Mouse (Mus musculus): ENCODE results near the gene Gm10477. TPM values are rescaled to one million over a fixed set of nuclear protein-coding genes. Genes with fewer than 3 reads are reported as not detected.
"Not testable (repeated sequence)": the region's sequence is repeated elsewhere in the genome, so short reads cannot be mapped to it uniquely, and the experiment has no call there.

Gene Gm10477
- not detected for total RNA-seq (2021)

DNA sequence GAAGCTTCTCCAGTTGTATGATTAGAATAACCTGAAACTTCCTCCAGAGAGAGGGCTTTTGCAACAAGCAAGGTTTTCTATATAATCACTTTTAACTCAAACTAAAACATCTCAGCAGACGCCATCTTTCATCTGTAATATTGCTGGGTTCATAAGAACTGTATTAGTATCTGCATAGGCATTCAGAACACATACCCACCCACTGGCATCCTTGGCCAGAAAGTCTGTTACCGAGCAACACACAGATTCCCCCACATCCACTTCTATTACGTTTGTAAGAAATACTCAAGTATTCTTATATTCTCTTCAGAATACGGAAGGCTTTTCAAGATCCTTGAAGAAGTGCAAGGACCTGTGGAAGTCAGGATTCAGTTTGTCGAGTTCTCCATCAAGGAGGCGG, at the start of gene Gm10477:
TSS of gene Gm10477 (plus strand) at position 301 of the 400 bp plus-strand sequence.
- intact Hi-C loops (cut with DNase I); DNase-seq (ENCODE audit: low spot score in 2 of 2): not testable (repeated sequence)

GRCm38 (mm10) chrX:56477553-56477952, 47.0 kb upstream of the Gm10477 start:
- DNase-seq (ENCODE audit: low spot score in 2 of 2): no peak
- intact Hi-C loops (cut with DNase I): no loop called here

GRCm38 (mm10) chrX:56481906-56482305, 42.6 kb upstream of the Gm10477 start:
- DNase-seq (ENCODE audit: low spot score in 2 of 2): no peak
- intact Hi-C loops (cut with DNase I): no loop called here

GRCm38 (mm10) chrX:56489758-56490157, 34.8 kb upstream of the Gm10477 start:
- peak; percentile 8 to 55 for DNase-seq (ENCODE audit: low spot score in 2 of 2)
- intact Hi-C loops (cut with DNase I): loop anchor here (1.0 kb wide), 1 partner anchor 62 kb away; no protein-coding TSS in a partner anchor

DNA sequence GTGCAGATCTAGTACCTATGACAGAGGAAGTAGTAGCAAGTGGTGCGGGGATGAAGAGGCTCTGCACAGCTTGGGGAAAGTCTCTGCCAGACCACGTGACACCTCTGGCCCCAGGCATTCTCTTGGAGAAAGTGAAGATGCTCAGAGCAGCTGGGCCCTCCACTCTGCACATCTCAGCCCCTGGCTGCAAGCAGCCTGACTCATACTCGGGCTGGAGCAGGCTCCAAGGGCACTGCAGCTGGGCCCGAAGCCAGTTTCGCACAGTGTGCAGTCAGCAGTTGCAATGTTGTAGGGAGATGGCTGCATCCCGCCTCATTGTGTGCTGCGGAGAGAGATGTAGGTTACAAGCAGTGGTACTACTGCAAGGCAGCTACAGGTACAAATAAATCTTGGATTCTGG, 27.3 kb upstream of the Gm10477 start:
- no peak for DNase-seq (ENCODE audit: low spot score in 2 of 2)

GRCm38 (mm10) chrX:56531266-56531665, 6.7 kb downstream of the Gm10477 start:
- intact Hi-C loops (cut with DNase I): no loop called here
- peak; percentile 18 to 23 for DNase-seq (ENCODE audit: low spot score in 2 of 2)

More for the DNA sequence above, 27.3 kb upstream of the Gm10477 start:
- intact Hi-C loops (cut with DNase I): no loop called here

DNA sequence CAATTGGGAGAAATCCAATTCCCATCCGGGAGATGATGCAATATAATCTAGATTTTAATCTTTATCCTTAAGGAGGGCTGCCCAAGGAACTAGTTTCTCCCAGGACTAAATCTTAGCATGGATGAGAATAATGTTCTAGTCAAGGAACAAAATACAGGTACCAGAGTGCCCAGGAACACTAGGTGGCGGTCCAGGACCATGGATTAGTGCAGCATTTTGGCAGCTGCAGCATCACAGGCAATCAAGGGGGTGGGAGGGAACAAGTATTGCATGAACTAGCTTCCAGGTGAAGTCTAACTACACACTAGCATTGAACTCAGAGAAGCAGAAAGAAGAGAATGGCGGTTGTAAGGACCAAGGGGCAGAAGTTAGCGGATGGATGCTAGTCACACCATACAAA, 12.6 kb downstream of the Gm10477 start:
- intact Hi-C loops (cut with DNase I): no loop called here
- peak in 1 of 2 experiments; percentile 10 for DNase-seq (ENCODE audit: low spot score in 2 of 2)

DNA sequence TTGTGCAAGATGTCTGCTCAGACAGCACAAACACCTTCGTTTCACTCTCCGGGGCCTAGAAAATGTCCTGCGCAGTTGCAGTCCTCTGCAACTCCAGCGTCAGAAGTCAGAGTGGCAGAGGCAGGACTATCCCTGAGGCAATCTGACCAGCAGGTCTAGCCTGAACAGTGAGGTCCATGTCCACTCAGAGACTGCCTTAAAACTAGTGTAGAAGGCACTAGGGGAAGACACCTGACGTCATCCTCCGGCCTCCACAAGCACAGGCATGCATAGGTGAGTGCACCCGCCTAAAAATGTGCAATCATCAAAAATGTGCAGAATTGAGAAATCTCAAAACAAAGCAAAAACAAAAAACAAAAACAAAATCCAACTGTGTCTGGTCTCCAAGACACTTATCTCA, 25.0 kb downstream of the Gm10477 start, which contains the start of gene Gm648:
TSS of gene Gm648 (minus strand) at position 101 of the 400 bp plus-strand sequence.
- no peak for DNase-seq (ENCODE audit: low spot score in 2 of 2)
- intact Hi-C loops (cut with DNase I): no loop called here

- intact Hi-C loops (cut with DNase I): no loop called here
- no peak for DNase-seq (ENCODE audit: low spot score in 2 of 2)
Measured at GRCm38 (mm10) chrX:56553584-56553983, 29.0 kb downstream of the Gm10477 start.

DNA sequence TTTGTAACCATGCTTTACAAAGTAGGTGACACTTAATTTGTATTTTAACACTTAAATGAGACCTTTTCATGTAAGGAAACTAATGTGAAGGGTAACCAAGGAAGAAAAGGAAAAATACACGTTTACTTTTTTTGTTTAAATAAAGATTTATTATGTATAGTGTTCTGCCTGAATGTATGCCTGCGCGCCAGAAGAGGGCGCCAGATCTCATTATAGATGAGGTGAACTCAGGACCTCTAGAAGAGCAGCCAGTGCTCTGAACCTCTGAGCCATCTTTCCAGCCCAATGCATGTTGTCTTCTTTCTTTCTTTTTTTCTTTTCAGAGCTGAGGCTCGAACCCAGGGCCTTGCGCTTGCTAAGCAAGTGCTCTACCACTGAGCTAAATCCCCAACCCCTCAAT, 47.9 kb downstream of the Gm10477 start:
- intact Hi-C loops (cut with DNase I): no loop called here
- DNase-seq (ENCODE audit: low spot score in 2 of 2): no peak

Other genes starting within 250 kb of the Gm10477 start
- 1 to 10 TPM; 3.1 to 3.8 TPM for gene Zfp449, start 178.3 kb upstream of the Gm10477 start, total RNA-seq (2021)
- 10 to 100 TPM; 21.0 to 21.9 TPM for gene Smim10l2a, start 150.2 kb upstream of the Gm10477 start, total RNA-seq (2021)
- gene Gm2174, start 76.8 kb upstream of the Gm10477 start, total RNA-seq (2021): not detected
- 10 to 100 TPM; 22.8 to 41.0 TPM for gene Ints6l, start 69.9 kb upstream of the Gm10477 start, total RNA-seq (2021)
- gene Gm648, start 24.9 kb downstream of the Gm10477 start, total RNA-seq (2021): not detected
- gene Mmgt1, start 73.3 kb downstream of the Gm10477 start, total RNA-seq (2021): 10 to 100 TPM; 26.0 to 26.8 TPM
- 100 to 1,000 TPM in 1 of 2 experiments, 10 to 100 TPM in 1; 97.3 to 103 TPM for gene Slc9a6, start 85.0 kb downstream of the Gm10477 start, total RNA-seq (2021)
- gene Fhl1, start 207.0 kb downstream of the Gm10477 start, total RNA-seq (2021): 100 to 1,000 TPM in 1 of 2 experiments, 10 to 100 TPM in 1; 70.5 to 113 TPM